ENCODE assay signal across 13 mouse cellular contexts in genomic region chr10:57046891-57047290, GRCm38 (mm10).
DNase-seq lines count a peak whose midpoint lies in the region; ATAC-seq and TF ChIP-seq lines count a peak whose summit lies in the region.
"Had no signal": no experiment of that assay in that cellular context is flagged by ENCODE, and none has a peak within 500 bp of the region (broad histone marks: within the 10 kb centered on the region; RNA-seq: fewer than 3 reads in every experiment).

No protein-coding gene starts in this region.

- no peak for TF ChIP-seq CTCF in embryonic fibroblast, embryonic 13.5 days (IDR thresholded peaks at IDR 0.05; ENCODE audit: borderline replicate concordance, insufficient read depth, low read length)

- DNase-seq in forebrain, embryonic 14.5 days (ENCODE audit: low spot score) = peak; percentile 47
- no peak for DNase-seq in forebrain, embryonic 10.5 days (ENCODE audit: extremely low spot score, low spot score)
- peak; percentile 4 for DNase-seq in layer of hippocampus, adult 11-12 months (ENCODE audit: low spot score)
- no peak for DNase-seq in layer of hippocampus, postnatal 36 days
- DNase-seq in adrenal gland, postnatal 10 days = peak; percentile 61
- no peak for DNase-seq in spleen, adult 18-20 months
- DNase-seq: cerebellum, adult 2 months; thymus, adult 18-20 months had no signal

- no peaks in the 10 kb centered on the region for H3K9me3 ChIP-seq in forebrain, embryonic 14.5 days (replicated peaks; ENCODE audit: control insufficient read depth, low read length)
- no peaks in the 10 kb centered on the region for H3K9me3 ChIP-seq in forebrain, embryonic 10.5 days
- H3K9me3 ChIP-seq: kidney, embryonic 15.5 days; neural tube, embryonic 12.5 days had no signal

- 42% methylated on average over 2 of the region's 2 CpGs for WGBS in forebrain, embryonic 14.5 days
- 72% methylated on average over 2 of the region's 2 CpGs for WGBS in forebrain, embryonic 10.5 days

- no peak overlapping the region for H3K27ac ChIP-seq in forebrain, embryonic 14.5 days (ENCODE audit: low read depth, low read length)
- H3K27ac ChIP-seq in forebrain, embryonic 10.5 days = no peak overlapping the region
- H3K27ac ChIP-seq in embryonic fibroblast, embryonic 13.5 days (ENCODE audit: insufficient read depth, low read length) = 0 out of 2 replicates have a peak overlapping the region, but pooled peaks have one; percentile 40
- H3K27ac ChIP-seq: kidney, embryonic 15.5 days; layer of hippocampus, adult 2 months; neural tube, embryonic 12.5 days had no signal

- no peak overlapping the region for H3K4me2 ChIP-seq in forebrain, embryonic 14.5 days (ENCODE audit: low read length)
- H3K4me2 ChIP-seq: kidney, embryonic 15.5 days; liver, embryonic 11.5 days; neural tube, embryonic 12.5 days had no signal

- no peak for TF ChIP-seq POLR2A in embryonic fibroblast, embryonic 13.5 days (IDR thresholded peaks at IDR 0.05; ENCODE audit: low read depth, low read length)

- no peaks in the 10 kb centered on the region for H3K27me3 ChIP-seq in forebrain, embryonic 14.5 days (replicated peaks; ENCODE audit: control insufficient read depth, insufficient read depth, low read length)
- no peaks in the 10 kb centered on the region for H3K27me3 ChIP-seq in forebrain, embryonic 10.5 days (ENCODE audit: poor library complexity, severe bottlenecking)
- H3K27me3 ChIP-seq: kidney, embryonic 15.5 days; neural tube, embryonic 12.5 days had no signal

- H3K36me3 ChIP-seq in forebrain, embryonic 14.5 days (ENCODE audit: control insufficient read depth, insufficient read depth, low read length) = no peaks in the 10 kb centered on the region
- no peaks in the 10 kb centered on the region for H3K36me3 ChIP-seq in forebrain, embryonic 10.5 days (replicated peaks)
- H3K36me3 ChIP-seq: kidney, embryonic 15.5 days; neural tube, embryonic 12.5 days had no signal

- ATAC-seq in forebrain, embryonic 14.5 days = peak; percentile 26; the same call in 1 of the 2 replicates

- H3K9ac ChIP-seq in forebrain, embryonic 14.5 days (ENCODE audit: low read length) = no peak overlapping the region
- H3K9ac ChIP-seq: kidney, embryonic 15.5 days; neural tube, embryonic 12.5 days had no signal

- H3K4me1 ChIP-seq in forebrain, embryonic 14.5 days (ENCODE audit: control insufficient read depth, insufficient read depth, low read length) = no peaks in the 10 kb centered on the region
- no peaks in the 10 kb centered on the region for H3K4me1 ChIP-seq in forebrain, embryonic 10.5 days
- H3K4me1 ChIP-seq in embryonic fibroblast, embryonic 13.5 days (ENCODE audit: control insufficient read depth, insufficient read depth, low read length) = no peaks in the 10 kb centered on the region
- H3K4me1 ChIP-seq: kidney, embryonic 15.5 days; neural tube, embryonic 12.5 days had no signal

- H3K4me3 ChIP-seq in forebrain, embryonic 14.5 days (ENCODE audit: low read depth, low read length) = no peak overlapping the region
- H3K4me3 ChIP-seq in forebrain, embryonic 10.5 days = no peak overlapping the region
- H3K4me3 ChIP-seq in embryonic fibroblast, embryonic 13.5 days (ENCODE audit: insufficient read depth, low read length) = no peak overlapping the region
- H3K4me3 ChIP-seq: kidney, embryonic 15.5 days; layer of hippocampus, adult 2 months; neural tube, embryonic 12.5 days had no signal

Comparison
In these comparisons a context has a peak if more than half of its experiments do, and no peak if none do; other contexts are left out.
1. DNase-seq: peak in forebrain, embryonic 14.5 days (single experiment), layer of hippocampus, adult 11-12 months (single experiment) and adrenal gland, postnatal 10 days (single experiment); none in forebrain, embryonic 10.5 days (single experiment), layer of hippocampus, postnatal 36 days (0 of 2) and spleen, adult 18-20 months (0 of 2).